Mouse (Mus musculus): Measurements from ENCODE around the gene Psmd5.

The Psmd5 gene

DNA sequence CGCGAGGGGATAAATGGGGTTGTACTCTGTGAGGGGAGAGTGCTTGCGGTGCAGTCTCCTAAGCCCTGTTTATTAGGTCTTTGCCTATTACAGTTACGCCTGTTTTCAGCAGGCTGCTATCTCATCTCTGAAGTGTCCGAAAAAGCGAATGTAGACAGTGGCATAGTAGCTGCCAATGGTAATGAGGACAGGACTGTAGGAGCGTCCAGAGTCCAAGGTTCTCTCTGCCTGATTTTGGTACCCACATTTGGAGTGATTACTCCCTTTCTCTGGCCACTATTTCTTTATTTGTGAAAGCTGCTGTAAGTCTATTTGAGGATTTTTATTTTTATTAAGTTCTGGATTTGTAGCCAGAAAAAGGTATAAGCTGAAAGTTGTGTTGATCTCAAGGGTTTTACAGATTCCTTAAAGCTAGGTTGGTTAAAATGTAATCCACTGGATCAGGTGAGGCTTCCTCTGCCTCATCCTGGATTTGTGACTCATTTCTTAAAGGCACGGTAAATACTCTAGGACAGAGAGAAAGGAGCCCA, at the start of gene Psmd5:
Gene Psmd5, minus strand, starts transcription at position 153 of the 530 bp plus-strand sequence.
- no peak for DNase-seq

DNA sequence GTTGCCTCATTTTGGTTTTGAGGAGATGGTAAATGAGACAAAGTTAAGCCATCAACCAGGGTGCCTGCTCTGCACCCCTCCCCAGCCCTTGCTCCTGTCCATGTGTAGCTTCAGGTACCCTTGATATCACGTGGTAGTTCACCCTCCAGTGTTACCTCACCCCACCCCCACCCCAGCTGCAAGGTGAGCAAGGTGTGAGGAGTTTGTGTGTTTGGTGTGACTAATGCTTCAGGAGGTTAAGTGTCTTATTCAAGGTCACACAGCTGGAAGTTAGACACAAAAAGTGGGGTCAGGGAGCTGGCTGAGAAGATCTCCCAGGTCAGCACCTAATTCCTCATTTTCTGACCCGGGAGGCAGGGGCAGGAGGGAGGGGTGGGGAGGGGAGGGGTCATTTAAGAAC, 48.0 kb upstream of the Psmd5 start:
- DNase-seq, result no peak

DNA sequence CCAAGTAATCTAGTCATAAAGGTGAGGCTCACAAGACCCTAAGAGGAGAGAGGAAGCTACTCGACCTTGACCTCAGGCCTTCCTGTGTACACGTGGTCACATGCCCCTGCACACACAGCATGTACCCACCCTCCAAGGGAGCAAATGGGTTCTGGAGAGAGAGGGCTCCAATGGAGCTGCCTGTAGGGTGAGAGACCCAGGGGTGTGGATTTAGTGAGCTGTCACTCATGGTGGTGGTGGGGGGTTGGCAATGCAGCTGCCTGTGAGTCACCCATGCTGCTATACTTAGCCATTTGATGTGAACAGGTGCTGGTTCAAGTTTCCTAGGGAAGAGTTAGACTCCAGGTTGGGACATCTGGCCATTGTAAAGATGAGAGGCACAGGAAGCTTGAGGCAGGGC, 45.4 kb upstream of the Psmd5 start:
- DNase-seq, result peak; percentile 73

DNA sequence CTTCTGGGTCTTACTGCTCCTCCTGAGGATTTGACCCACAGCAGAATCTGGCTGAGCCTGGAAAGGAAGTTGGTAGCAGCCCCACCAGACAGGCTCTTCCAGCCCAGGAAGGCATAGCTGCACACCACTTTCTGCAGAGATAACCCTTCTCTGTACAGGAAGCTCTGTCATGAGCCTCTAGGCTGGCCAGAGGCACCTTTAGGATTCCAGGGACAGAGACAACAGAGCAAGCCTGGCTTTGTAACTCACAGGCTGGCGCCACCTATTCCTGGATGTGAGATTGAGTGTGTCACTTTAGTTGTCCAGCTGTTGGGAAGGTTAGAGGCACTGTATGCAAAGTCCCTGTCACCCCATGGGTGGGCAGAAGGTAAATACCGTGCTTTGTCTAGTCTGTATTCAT, 40.3 kb upstream of the Psmd5 start:
- peak; percentile 53 for DNase-seq

DNA sequence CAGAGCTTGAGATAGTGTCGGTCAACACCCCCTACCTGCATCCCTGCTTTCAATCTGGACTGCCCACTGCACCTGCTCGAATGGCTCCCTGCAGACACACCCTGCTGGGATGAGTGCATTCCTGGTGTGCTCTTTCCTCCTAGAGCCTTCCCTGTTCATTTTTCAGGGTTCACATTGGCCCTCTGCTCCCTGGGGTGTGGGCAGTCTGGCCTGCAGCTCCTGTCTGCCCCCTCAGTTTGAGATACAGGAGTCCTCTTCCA, 40.0 kb upstream of the Psmd5 start:
- DNase-seq, result no peak

DNA sequence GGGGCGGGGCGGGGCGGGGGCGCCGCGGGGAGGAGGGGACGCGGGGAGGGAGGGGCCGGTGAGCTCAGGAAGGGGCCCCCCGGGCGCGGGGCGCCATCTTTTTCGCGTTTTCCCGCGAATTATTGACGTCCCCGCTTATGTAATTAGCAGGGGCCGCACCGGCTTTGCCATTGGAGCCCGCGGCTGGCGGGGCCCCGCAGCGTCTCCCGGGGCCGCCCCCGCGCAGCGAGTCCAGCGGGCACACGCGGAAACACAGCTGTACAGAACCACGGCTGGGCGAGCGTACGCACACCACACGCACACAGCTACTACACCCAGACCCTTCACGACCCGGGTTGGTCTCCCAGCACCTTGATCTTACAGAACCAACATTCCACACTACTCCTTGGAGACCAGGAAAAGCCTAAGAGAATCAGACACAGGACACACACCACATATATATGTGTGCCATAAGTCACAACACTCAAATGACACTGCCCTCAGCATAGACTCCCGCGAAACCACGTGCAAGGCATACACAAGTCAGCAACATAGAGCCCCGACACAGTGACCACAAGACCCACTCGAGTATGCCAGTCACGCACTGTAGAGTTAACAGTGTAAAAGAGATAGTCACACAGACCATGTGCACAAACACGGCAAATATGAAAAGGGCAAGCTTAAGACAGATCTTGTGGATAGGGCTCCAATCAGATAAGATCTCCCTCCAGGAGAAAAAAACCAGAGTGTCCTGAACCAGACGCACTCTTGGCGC, 39.5 kb upstream of the Psmd5 start:
- peak; percentile 55 for DNase-seq

DNA sequence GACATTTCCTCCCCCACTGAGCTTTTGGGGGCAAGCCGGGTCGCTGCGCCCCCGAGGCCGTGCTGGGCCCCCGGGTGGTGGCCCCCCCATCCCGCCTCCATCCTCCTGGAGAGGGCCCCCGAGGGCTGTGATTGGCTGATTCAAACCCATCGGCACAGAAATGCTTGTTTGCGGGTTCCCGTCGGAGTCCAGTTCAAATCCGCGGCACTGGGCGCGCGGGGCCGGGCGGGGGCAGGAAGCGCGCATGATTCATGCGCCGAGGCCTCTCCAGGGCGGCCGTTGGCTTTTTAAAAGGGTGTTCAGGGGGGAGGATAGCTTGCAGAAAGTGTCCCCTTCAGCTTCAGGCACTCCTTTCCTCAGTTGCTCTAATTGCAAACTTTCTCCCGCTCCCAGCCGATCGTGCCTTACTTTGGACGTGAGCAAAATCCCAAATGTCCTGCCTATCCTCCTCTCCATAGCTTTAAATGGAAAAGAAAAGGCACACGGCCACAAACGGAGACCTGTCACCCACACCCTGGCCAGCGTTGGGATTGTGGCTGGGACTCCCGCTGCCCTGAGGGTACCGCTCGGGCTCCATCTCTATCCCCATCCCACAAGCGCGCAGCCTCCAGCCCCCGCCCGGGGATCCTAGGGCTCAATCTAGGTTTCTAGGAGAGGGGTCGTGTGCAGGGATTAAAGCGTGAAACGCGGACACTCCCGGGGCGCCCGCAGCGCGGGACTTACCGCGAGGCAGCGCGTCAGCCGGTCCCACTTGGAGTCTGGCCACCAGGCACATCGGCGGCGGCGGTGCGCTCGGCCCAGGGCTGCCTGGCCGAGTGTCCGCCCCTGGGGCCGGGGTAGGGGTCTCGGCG, 38.7 kb upstream of the Psmd5 start, which contains the start of gene Phf19:
Gene Phf19, minus strand, starts transcription at position 809 of the 851 bp plus-strand sequence.
- peak; percentile 84 for DNase-seq

DNA sequence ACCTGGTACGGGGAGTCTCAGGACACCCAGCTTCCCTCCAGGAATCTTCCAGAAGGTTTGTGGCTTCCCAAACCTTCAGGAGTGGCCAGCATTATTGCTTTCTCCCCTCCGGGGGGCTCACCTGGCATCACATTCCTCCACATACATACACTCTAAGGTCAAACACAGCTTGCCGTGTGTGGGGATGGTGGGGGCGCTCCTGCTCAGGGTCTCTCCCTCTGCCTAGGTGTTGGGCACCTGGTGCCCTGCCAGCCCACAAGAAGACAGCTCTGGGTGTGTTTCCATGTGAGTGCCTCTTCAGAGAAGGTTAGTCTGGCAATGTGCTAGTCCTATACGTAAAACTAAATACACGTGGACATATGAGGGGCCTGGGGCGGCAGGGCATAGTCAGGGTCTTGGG, 37.8 kb upstream of the Psmd5 start:
- DNase-seq, result peak; percentile 69

DNA sequence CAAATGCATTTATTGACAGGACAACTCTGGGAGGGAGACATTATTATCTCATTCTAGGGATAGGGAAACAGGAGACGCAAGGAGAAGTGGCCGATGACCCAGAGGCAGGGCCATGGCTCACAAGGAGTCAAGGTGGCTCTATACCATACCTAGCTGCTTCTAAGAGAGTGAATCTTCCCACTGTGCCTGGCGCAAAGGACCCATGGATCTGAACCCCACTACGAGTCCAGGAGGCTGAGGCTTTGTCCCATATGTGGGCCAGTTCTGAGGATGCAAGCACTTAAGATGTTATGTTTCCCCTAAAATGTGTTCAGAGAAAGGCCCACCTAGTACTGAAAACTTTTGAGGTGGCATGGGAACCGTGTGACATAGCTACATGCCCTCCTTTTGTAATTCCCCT, 37.1 kb upstream of the Psmd5 start:
- DNase-seq, result no peak

DNA sequence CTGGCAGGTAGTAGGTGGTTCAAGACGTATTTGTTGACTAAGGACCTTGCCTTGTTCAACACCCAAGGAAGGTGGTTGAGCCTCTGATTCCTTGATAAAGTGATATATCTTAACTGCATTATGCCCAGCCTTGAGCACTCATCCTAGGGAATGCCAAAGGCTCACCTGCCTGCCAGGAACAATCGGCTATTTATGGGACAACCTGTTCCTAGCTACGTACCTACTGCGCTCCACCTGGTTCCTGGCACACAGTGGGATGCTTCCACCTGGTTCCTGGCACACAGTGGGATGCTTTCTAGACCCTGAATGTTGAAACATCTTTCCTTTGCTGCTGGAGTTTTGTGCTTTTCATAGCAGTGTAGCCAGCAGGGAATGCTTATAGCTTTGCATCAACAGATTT, 35.0 kb upstream of the Psmd5 start:
- no peak for DNase-seq

DNA sequence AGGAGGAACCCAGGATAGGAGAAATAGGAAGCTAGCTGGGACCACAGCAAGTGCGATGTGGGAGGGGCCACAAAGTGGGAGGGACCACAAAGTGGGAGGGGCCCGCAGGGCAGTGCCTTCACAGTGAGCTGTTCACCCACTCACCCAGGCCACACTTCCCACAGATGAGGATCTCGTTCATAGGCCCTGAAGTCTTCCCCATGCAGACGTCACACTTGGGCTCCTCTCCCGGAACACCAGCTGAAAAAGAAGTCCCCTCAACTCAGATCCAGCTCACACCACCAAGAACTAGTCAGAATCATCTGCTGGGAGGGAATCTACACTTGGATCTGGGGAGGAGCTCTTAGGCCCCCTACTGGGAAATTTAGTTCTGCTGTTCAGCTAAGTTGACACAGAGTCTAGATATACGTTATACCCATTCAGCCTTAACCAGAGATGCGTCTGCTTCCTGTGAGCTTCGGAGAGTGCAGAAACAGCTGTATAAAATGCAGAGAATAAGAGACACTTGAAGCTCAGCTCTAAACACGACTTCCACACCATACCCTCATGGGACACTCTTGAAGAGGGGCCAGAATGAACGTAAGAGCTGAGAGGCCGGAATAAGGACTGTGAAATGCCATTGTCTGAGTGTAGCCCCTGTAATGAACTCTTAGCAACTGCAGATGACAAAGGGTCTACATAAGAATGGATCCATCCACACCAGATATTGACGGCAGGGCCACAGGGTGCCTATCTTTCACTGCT, 32.3 kb upstream of the Psmd5 start:
- DNase-seq, result peak; percentile 47

DNA sequence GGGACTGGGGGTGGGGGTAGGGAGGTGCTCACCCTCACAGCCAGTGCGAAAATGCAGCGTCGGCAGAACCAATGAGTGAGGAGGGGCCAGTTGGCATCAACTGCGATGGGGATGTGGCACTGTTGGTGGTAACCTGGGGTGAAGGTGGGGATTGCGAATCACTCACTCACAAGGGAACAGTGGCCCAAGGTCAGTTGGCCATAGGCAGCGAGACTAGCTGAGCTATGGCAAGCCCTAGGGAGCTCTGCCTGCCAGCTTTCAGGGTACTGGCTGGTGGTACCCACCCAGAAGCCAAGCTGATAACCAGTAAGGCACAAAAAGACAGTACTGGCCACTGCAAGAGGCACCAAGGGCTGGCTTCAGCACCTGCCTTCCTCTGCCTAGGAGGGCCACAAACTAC, 31.7 kb upstream of the Psmd5 start:
- DNase-seq, result no peak

DNA sequence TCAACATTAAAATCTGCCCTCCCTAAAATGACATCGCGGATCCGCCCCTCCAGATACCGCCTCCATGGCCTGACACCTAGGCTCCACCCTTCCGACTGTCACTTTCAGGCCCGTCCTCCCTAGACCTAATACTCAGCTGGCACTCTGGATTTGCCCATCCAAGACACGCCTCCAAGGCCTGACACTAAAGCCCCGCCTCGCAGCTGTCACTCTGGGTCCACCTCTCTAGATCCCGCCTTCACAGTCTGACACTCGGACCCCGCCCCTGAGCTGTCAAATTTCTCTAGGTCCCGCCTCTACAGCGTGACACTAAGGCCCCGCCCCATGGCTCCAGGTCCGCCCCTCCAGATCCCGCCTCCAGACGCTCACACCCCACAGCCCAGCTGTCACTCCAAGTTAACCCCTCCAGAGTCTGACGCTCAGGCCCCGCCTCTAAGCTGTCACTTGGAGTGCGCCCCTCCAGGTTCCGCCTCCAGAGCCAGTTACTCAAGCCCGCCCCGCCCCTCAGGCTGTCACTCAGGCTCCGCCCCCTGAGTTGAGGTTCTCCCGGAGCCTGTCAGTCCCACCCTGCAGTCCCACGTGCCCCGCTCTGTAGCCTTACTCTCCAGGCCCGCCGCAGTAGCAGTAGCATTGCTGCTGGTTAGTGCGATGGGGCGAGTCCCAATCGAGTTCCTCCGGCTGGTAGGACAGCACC, 30.2 kb upstream of the Psmd5 start:
- peak; percentile 98 for DNase-seq

DNA sequence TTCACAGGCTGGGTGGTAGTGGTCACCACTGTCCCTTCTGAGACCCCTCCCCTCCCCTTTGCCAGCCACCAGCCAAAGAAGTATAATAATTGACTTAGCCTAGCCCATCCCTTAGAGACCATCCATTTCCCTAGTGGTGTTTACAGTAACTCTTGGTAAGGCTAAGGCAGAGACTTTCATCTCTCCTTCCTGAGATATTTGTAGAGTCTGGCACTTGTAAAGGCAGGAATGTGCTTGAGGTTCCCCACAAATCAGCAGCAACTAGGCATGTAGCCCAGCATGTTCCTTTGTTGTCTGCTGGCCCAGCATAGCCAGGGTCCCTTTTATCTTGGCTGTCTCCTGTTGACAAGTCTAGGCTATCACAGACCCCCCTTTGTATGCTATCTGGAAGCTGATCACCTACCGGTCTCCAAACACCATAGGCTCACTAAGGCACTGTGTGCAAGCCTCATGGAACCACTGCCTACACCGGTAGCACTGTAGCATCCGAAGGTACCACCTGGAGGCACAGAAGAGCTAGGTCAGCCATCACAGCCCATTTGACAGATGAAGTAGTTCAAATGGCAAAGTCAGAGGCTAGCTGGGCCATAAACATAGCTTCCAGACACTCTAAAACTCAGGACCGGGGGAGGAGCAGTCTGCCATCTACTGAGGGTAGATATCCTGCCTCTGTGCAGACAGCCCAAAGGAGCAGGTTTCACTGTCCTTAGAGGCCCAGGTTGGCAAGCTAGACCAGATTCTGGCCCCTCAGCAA, 29.1 kb upstream of the Psmd5 start:
- no peak for DNase-seq

DNA sequence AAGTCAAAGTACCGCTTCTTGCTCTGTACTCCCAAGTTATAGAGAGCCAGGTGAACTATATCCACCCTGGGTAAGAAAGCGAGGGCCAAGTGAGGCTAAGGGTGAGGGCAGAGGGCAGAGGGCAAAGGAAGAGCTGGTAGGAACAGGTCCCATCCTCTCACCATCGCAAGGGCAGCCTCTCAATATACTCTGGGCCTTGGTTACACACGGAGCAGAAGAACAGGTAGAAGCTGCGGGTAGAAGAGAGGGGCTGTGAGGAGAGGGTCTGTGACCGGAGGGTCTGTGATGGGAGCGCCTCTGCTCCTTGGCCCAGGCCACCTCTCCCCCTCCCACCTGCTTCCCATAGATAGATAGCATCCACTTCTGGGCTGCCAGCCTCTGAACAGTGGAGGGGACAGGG, 28.4 kb upstream of the Psmd5 start:
- no peak for DNase-seq

DNA sequence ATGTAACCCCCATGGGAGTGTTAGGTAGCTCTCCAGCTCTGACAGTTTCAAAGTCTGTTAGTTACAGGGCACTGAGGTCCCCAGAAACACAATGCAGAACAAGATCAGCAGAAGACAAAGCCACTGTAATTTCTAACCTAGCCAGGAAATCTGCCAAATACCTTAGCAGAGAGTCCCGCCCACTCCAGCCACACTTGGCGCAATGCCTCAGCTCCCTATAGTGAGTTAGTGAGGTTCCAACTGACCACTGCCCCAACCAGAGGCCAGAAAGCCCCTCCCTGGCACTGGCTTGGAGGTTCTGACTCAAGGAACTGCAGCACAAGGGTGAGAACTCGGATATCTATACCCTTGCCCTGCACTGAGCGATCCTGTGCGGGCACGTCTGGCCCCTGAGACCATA, 28.0 kb upstream of the Psmd5 start:
- DNase-seq, result no peak

DNA sequence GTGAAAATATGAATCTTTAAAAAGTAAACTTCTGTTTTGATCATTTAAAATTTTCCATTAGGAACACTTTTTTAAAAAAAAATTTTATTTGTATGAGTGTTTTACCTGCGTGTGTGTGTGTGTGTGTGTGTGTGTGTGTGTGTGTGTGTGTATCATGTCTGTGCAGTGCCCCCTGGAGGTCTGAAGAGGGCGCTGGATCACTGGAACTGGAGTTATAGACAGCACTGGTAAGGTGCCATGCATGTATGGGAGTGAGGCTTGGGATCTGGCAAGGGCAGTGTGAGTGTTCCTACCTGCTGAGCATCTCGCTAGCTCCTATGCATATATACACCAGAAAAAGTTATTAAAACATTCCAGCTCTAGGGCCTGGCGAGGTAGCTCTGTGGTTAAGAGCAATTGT, 27.0 kb upstream of the Psmd5 start:
- DNase-seq, result no peak

DNA sequence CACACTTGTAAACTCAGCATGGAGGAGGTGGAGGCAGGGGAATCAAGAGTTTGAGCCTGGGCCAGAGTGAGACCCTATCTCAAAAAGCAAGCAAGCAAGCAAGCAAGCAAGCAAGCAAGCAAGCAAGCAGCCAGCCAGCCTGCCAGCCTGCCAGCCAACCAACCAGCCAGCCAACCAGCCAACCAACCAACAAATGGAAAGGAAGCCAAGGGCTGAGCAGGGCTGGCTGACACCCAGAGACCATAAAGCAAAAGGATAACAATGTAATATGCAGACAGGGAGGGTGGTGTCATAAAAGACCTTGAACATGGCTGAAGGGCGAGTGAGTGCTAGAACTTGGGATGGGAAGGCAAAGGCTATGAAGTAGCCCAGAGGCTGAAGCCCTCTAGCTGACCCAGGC, 25.6 kb upstream of the Psmd5 start:
- DNase-seq, result no peak

DNA sequence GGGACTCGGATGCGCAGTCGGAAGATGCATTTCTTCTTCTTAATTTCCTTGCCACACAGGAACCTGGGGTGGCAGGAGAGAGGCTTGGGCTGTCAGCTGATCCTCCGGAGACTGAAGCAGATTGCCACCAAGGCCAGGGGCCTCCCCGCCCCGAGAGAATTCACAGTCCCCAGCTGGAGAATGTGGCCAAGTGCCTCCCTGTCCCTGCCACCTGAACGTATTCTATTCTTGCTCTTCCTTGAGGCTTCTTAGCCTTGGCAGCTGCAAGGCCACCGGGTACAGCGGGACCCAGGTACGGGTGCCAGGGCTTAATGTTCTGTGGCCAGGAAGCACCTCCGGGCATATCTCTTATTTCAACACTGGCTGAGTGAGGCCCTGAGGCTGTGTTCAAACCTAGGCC, 24.9 kb upstream of the Psmd5 start:
- DNase-seq, result no peak

DNA sequence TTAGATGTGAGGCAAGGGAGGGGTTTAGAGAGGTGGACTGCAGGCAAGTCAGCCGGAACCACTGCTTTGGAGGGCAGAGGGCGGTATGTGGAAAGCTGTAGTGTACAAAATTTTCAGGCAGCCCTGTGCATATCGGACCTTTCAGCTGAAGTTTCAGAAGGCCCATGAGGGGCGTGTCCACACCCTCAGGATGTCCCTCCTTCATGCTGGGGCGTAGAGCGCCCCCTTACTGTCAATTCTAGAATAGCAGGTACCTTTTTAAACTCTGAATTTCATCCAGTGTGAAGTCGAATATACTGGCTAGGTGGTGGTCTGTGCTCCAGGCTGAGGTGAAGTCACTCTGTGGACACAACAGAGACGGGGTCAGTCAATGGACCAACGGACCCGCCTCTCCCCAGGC, 23.1 kb upstream of the Psmd5 start:
- DNase-seq, result peak; percentile 23

DNA sequence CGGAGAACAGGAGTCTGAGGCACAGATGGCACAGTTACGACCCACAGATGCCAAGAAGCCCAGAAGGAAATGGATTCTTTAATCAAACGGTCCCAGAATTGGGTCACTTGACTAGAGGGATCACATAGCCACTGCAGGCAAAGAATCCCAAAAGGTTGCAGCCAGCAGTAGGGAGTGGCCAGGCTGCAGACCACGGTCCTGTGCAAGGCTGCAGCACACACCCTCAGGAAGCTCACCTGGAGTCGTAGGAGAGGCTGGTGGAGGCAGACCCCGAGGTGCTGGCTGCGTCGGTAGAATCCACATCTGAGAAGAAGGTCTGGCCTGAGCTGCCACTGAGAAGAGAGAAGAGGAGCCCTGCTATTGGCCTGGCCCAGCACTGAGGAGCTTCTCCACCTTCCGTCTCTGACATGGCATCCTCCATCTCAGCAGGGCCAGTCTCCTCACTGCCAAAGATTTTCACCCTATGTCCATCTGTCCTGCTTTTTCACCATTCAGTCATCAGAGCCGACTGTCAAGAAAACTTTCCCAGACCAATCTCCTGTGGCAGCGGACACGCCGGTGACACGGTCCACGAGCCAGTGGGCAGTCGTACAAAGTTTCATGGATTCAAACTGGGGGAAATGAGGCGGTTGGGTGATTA, 22.2 kb upstream of the Psmd5 start:
- no peak for DNase-seq

Measured in thymus, postnatal 25 days (tissue).